Mouse (Mus musculus): ENCODE measurements around the gene Atp2a2. TPM values are rescaled to one million over a fixed set of nuclear protein-coding genes. Genes with fewer than 3 reads are reported as not detected.

The Atp2a2 gene
- polyA plus RNA-seq, 1 experiment from 2014 or later: 11.3 TPM

DNA sequence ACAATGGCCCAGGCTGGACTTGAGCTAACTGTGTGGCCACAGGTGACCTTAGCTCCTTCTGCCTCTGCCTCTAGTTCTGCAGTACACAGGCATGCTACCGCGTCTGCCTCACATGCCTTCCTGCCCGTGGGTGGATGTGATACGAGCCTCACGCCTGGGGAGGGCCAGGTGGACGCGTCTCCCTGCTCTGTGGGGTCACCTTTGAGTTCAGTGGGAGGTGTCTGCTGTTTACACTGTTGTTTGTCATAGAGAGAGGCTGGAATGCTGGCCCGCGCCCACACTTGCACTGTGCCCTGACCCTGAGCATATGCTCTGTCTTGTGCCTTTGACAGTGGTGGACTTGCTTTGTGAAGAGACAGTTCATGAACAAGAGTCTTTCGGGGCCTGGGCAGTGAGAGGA, 96.5 kb downstream of the Atp2a2 start:
- Histone ChIP-seq H3K9ac (ENCODE audit: low read depth, low read length) (no peak overlapping the region), H3K4me1 (ENCODE audit: control insufficient read depth, low read depth, low read length) (no peaks in the 10 kb centered on the region), H3K27me3 (ENCODE audit: control insufficient read depth, insufficient read depth, low read depth, low read length) (no peaks in the 10 kb centered on the region), H3K9me3 (replicated peaks; ENCODE audit: control insufficient read depth, low read length) (no peaks in the 10 kb centered on the region; the same call in 1 of the 2 replicates), H3K4me3 (ENCODE audit: low read depth, low read length) (no peak overlapping the region), H3K27ac (ENCODE audit: low read length) (no peak overlapping the region), H3K36me3 (ENCODE audit: control insufficient read depth, insufficient read depth) (peaks cover 36% of the 10 kb centered on the region), H3K4me2 (ENCODE audit: low read depth, low read length) (no peak overlapping the region)
- peak; percentile 74 for ATAC-seq (ENCODE audit: low read depth)
- WGBS (ENCODE audit: insufficient replicate concordance): 78% methylated on average over 10 of the region's 10 CpGs

Other genes with a start within 250 kb of the Atp2a2 start
- 0.74 and 0.78 TPM in 2 replicates for gene Tctn1, start 237.8 kb downstream of the Atp2a2 start, polyA plus RNA-seq (2015; fragmentation: Nextera tagmentation; extraction: Ambion mirVana)
- gene Pptc7, start 217.9 kb downstream of the Atp2a2 start, polyA plus RNA-seq (2015; fragmentation: Nextera tagmentation; extraction: Ambion mirVana): 3.4 and 4.1 TPM in 2 replicates
- 2.5 and 2.6 TPM in 2 replicates for gene Rad9b, start 148.0 kb downstream of the Atp2a2 start, polyA plus RNA-seq (2015; fragmentation: Nextera tagmentation; extraction: Ambion mirVana)
- 95.1 and 104 TPM in 2 replicates for gene Vps29, start 147.9 kb downstream of the Atp2a2 start, polyA plus RNA-seq (2015; fragmentation: Nextera tagmentation; extraction: Ambion mirVana)
- gene Gpn3, start 130.3 kb downstream of the Atp2a2 start, polyA plus RNA-seq (2015; fragmentation: Nextera tagmentation; extraction: Ambion mirVana): 46.8 and 52.8 TPM in 2 replicates
- 13.7 and 14.1 TPM in 2 replicates for gene Fam216a, start 129.9 kb downstream of the Atp2a2 start, polyA plus RNA-seq (2015; fragmentation: Nextera tagmentation; extraction: Ambion mirVana)
- 85.4 and 105 TPM in 2 replicates for gene Arpc3, start 110.3 kb downstream of the Atp2a2 start, polyA plus RNA-seq (2015; fragmentation: Nextera tagmentation; extraction: Ambion mirVana)
- gene Anapc7, start 80.5 kb downstream of the Atp2a2 start, polyA plus RNA-seq (2015; fragmentation: Nextera tagmentation; extraction: Ambion mirVana): 14.7 and 14.9 TPM in 2 replicates
- 1.9 and 2.2 TPM in 2 replicates for gene Ift81, start 112.3 kb upstream of the Atp2a2 start, polyA plus RNA-seq (2015; fragmentation: Nextera tagmentation; extraction: Ambion mirVana)
- 1.3 and 1.6 TPM in 2 replicates for gene P2rx7, start 141.7 kb upstream of the Atp2a2 start, polyA plus RNA-seq (2015; fragmentation: Nextera tagmentation; extraction: Ambion mirVana)
- gene P2rx4, start 205.3 kb upstream of the Atp2a2 start, polyA plus RNA-seq (2015; fragmentation: Nextera tagmentation; extraction: Ambion mirVana): 29.4 and 31.3 TPM in 2 replicates

All from liver, embryonic 16.5 days (tissue).